Mouse (Mus musculus): ENCODE measurements around the gene Lipc. TPM values are rescaled to one million over a fixed set of nuclear protein-coding genes. Genes with fewer than 3 reads are reported as not detected.
A peak's percentile ranks its signal among the peaks of the same experiment; 100 is the strongest.

The Lipc gene
- 3.3 and 3.6 TPM in 2 replicates for polyA plus RNA-seq (2015; fragmentation: Nextera tagmentation; extraction: Ambion mirVana)

DNA sequence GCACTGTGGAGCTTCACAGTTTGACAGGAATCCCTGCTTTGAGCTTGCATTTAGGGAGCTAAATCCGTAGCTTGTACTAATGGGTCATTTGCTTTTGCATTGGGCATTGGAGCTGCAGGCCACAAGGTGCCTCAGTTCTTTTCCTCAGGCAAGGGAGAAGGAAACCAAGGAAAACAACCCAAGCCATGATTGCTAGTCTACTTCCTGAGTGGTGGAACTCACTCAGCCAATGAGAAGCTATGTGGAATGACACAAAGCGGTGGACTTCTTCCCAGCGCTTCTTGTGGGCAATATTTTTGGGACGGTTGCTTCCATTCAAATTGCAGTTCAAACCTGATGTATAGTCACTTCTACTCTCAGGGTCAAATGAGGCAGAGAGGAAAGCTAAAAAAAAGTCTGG is at the start of gene Lipc:
Lipc (minus strand) TSS at position 101 of the 400 bp plus-strand sequence.
- Histone ChIP-seq H3K4me3 (replicated peaks) (no peak within 1 kb of the TSS), H3K9me3 (no peaks in the 10 kb centered on the region), H3K27me3 (replicated peaks) (no peaks in the 10 kb centered on the region), H3K9ac (no peak within 1 kb of the TSS), H3K4me1 (no peaks in the 10 kb centered on the region), H3K36me3 (no peaks in the 10 kb centered on the region), H3K27ac (no peak within 1 kb of the TSS), H3K4me2 (no peak within 1 kb of the TSS)
- WGBS: 83% methylated on average over 4 of the region's 4 CpGs
- ATAC-seq (ENCODE audit: insufficient read depth, low FRiP score, low read depth): no peak

DNA sequence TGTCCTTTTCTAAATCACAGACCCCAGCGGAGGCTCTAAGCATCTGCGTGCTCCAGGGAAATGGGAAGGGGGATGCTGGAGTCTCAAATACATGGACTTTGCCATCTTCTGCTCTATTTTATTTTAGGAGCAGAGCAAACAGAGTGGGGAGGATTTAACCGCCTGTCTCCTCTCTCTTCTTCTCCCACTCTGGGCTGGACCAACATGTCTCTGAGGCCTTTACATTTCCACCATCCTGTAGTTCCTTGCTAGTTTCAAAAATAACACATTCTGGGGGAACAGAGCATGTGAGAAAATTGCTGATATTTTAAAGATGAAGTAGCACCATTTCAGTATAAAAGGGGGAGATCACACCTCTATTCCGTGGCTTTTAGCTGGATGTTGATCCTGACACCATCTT is 47.1 kb upstream of the Lipc start:
- Histone ChIP-seq H3K4me1 (no peaks in the 10 kb centered on the region), H3K27me3 (replicated peaks) (no peaks in the 10 kb centered on the region; the same call in 1 of the 2 replicates), H3K4me2 (no peak overlapping the region), H3K27ac (no peak overlapping the region), H3K9me3 (no peaks in the 10 kb centered on the region), H3K9ac (no peak overlapping the region), H3K36me3 (no peaks in the 10 kb centered on the region), H3K4me3 (replicated peaks) (no peak overlapping the region)
- 86% methylated on average over 4 of the region's 4 CpGs for WGBS
- no peak for ATAC-seq (ENCODE audit: insufficient read depth, low FRiP score, low read depth)

DNA sequence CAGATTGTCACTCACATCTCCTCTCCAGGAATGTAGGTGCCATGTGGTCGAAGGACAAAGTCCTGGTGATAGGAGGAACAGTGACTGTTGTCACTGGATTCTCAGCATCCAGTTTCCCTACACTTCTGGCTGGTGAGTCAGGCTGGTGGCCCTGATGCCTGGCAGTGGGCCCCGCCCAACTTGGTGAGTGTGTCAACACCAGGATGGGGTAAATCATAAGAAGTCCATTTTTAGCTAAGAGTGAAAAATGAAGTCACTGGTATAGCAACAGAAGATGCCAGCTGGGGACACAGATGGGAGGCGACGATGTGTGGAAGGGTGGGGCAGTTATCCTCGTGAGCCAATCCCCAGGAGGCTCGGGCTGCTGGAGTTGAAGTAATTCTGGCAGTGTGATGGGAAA is 46.7 kb upstream of the Lipc start:
- H3K27ac ChIP-seq: no peak overlapping the region
- H3K9ac ChIP-seq: no peak overlapping the region
- WGBS: 67% methylated on average over 6 of the region's 6 CpGs
- H3K4me2 ChIP-seq: no peak overlapping the region
- no peaks in the 10 kb centered on the region; the same call in 1 of the 2 replicates for H3K27me3 ChIP-seq (replicated peaks)
- no peak overlapping the region for H3K4me3 ChIP-seq (replicated peaks)
- ATAC-seq (ENCODE audit: insufficient read depth, low FRiP score, low read depth): no peak
- H3K36me3 ChIP-seq: no peaks in the 10 kb centered on the region
- H3K4me1 ChIP-seq: no peaks in the 10 kb centered on the region
- H3K9me3 ChIP-seq: no peaks in the 10 kb centered on the region

DNA sequence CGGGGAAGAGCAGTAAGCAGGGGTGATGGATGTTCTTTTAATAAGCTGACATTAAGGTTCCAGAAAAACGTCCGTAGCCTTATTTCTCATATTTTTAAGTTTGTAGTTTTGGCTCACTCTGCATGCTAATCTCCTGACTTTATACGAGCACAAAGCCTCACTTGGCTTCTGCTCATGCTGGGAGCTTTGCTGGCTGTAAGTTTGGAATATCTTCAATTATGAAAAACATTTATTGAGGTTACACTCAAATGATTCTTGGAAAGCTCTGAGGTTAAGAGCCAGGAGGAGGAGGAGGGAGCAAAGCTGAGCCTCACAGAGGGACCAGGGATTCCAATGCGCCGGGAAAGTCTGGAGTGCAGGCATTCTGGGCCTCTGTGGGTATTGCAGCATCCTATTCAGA is 41.3 kb upstream of the Lipc start:
- WGBS: 38% methylated on average over 6 of the region's 6 CpGs

DNA sequence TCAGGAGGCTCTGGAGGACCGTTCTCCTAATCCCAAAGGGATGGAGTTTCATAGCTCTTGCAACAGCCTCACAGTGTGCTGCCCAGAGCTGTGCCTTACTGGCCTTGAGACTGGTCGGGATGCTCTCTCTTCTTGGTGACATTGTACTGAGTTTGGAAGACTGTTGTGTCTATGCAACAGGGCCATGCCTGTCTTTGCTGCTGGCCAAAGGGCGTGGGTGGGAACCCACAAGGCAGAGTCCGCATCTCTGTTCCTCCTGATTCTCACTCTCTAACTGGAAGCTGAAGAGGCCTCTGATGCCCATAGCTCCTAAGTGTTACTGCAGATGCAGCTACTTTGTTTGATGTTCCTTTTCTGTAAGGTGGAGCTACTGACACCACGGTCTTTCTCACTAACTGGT is 39.4 kb upstream of the Lipc start:
- 80% methylated on average over 5 of the region's 5 CpGs for WGBS
- Histone ChIP-seq H3K4me2 (no peak overlapping the region), H3K27ac (no peak overlapping the region), H3K27me3 (replicated peaks) (no peaks in the 10 kb centered on the region), H3K9me3 (no peaks in the 10 kb centered on the region), H3K9ac (no peak overlapping the region), H3K36me3 (no peaks in the 10 kb centered on the region), H3K4me3 (replicated peaks) (no peak overlapping the region), H3K4me1 (no peaks in the 10 kb centered on the region)
- no peak for ATAC-seq (ENCODE audit: insufficient read depth, low FRiP score, low read depth)

More for the DNA sequence above, 41.3 kb upstream of the Lipc start:
- no peaks in the 10 kb centered on the region for H3K9me3 ChIP-seq
- ATAC-seq (ENCODE audit: insufficient read depth, low FRiP score, low read depth): peak; percentile 47; the same call in 1 of the 2 replicates
- H3K9ac ChIP-seq: no peak overlapping the region
- H3K4me3 ChIP-seq (replicated peaks): no peak overlapping the region
- H3K36me3 ChIP-seq: no peaks in the 10 kb centered on the region
- H3K4me1 ChIP-seq: no peaks in the 10 kb centered on the region
- no peak overlapping the region for H3K27ac ChIP-seq
- no peaks in the 10 kb centered on the region for H3K27me3 ChIP-seq (replicated peaks)
- no peak overlapping the region for H3K4me2 ChIP-seq

DNA sequence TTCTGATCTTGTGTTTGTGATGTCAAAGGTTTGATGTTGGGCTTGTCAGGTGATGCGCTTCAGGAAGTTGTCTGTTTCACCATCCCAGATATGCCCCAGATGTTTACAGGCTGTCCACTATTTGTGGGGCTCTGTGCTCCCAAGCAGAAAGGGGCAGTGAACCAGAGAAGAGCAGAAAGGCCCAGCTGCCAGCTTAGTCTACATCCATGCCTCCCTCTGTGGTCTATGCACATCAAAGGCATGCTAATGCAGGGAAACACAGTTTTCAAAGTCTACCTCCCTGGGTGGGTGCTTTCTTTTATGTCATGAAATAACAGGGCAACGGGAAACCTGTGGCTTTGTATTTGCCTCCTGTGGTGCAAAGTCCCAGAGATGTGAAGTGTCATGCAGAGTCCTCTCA is 35.2 kb upstream of the Lipc start:
- no peak for ATAC-seq (ENCODE audit: insufficient read depth, low FRiP score, low read depth)
- H3K27ac ChIP-seq: no peak overlapping the region

DNA sequence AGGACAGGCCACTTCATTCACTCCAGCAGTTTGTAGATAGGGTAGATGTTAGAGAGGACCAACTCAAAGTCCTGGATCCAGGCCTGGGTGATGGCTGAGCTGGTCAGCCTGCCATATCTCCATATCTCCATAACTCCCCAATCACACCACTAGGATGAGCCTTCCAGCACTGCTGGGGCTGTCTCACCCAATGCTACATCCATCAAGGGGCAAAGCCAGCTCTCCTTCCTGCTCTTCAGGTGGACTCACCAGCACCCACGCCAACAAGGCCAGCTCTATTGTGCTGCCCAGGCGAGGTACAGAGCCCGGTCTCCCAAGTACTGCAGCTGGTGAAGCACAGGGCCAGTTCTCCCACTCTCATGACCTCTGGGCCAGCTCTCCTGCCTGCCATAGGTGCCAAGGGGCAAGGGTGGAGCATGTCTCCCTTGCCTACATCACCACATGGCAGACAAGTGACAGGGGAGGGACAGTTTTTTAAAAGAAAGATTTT is 31.0 kb upstream of the Lipc start:
- no peaks in the 10 kb centered on the region for H3K36me3 ChIP-seq
- no peak overlapping the region for H3K4me2 ChIP-seq
- H3K4me1 ChIP-seq: no peaks in the 10 kb centered on the region
- H3K9ac ChIP-seq: no peak overlapping the region
- WGBS: 91% methylated on average over 3 of the region's 3 CpGs
- no peaks in the 10 kb centered on the region; the same call in 1 of the 2 replicates for H3K9me3 ChIP-seq
- no peaks in the 10 kb centered on the region for H3K27me3 ChIP-seq (replicated peaks)
- ATAC-seq (ENCODE audit: insufficient read depth, low FRiP score, low read depth): no peak
- no peak overlapping the region for H3K27ac ChIP-seq
- no peak overlapping the region for H3K4me3 ChIP-seq (replicated peaks)

More for the DNA sequence above, 35.2 kb upstream of the Lipc start:
- Histone ChIP-seq H3K4me2 (no peak overlapping the region), H3K9ac (no peak overlapping the region), H3K36me3 (no peaks in the 10 kb centered on the region), H3K9me3 (no peaks in the 10 kb centered on the region; the same call in 1 of the 2 replicates), H3K27me3 (replicated peaks) (no peaks in the 10 kb centered on the region), H3K4me3 (replicated peaks) (no peak overlapping the region), H3K4me1 (no peaks in the 10 kb centered on the region)
- 45% methylated on average over 2 of the region's 2 CpGs for WGBS

DNA sequence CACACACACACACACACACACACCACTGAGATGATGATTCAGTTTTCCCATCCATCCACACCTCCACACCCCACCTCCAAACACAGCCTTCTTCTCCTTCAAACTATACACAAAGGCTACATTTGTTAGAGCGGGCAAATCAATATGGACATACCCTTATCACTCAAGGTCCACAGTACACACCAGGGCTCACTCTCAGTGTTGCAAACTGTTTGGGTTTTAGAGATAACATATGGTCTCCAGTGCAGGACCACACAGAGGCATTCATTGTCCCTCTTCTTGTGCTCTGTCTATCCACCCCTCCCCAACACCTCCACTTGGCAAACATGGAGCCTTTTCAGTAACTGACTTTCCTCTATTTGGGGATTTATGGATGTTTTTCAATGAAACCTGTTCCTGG is 29.7 kb upstream of the Lipc start:
- Histone ChIP-seq H3K27ac (no peak overlapping the region), H3K27me3 (replicated peaks) (no peaks in the 10 kb centered on the region), H3K36me3 (no peaks in the 10 kb centered on the region), H3K9me3 (no peaks in the 10 kb centered on the region; the same call in 1 of the 2 replicates), H3K4me1 (no peaks in the 10 kb centered on the region), H3K4me2 (no peak overlapping the region), H3K9ac (no peak overlapping the region), H3K4me3 (replicated peaks) (no peak overlapping the region)
- ATAC-seq (ENCODE audit: insufficient read depth, low FRiP score, low read depth): peak; percentile 85; the same call in 1 of the 2 replicates
- 66% methylated on average over 1 of the region's 1 CpGs for WGBS

DNA sequence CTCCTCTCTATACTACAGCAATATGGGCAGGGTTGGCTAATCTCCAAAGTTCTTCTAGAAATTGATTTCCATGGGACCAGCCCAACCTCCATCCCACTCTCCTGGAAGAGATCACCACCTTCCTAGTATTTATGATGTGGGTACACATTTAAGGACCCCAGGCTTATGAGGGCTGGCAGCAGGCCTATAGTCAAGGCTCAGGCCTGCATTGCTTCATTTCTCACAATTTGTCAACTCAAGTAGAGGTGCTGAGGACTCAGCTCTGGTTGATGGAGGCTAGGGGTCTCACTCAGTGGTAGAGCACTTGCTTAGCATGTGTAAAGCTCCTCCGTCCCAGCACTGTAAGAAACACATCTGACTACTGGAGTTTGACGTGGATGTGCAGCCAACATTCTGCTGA is 27.6 kb upstream of the Lipc start:
- Histone ChIP-seq H3K9me3 (no peaks in the 10 kb centered on the region), H3K4me2 (no peak overlapping the region), H3K36me3 (no peaks in the 10 kb centered on the region), H3K9ac (no peak overlapping the region), H3K27ac (no peak overlapping the region), H3K4me1 (no peaks in the 10 kb centered on the region), H3K4me3 (replicated peaks) (no peak overlapping the region), H3K27me3 (replicated peaks) (no peaks in the 10 kb centered on the region)
- 92% methylated on average over 2 of the region's 2 CpGs for WGBS
- ATAC-seq (ENCODE audit: insufficient read depth, low FRiP score, low read depth): no peak

DNA sequence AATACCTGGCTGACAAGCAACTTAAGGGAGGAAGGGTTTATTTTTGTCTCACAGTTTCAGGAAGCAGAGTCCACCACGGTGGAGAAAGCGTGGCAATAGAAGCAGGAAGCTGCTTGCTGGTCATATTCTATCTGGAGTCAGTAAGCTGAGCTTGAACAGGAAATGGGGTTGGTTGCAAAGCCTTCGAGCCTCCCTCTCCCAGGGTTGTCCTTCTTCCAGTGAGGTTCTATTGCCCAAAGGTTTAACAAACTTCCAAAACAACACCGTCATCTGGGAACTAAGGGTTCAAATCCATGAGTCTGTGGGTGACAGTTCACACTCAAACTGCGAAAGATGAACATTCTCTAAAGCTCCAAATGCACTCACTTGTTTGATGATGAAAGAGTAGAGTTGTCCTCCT is 27.1 kb upstream of the Lipc start:
- Histone ChIP-seq H3K9me3 (no peaks in the 10 kb centered on the region), H3K4me1 (no peaks in the 10 kb centered on the region), H3K4me3 (replicated peaks) (no peak overlapping the region), H3K27ac (no peak overlapping the region), H3K9ac (no peak overlapping the region), H3K36me3 (no peaks in the 10 kb centered on the region), H3K27me3 (replicated peaks) (no peaks in the 10 kb centered on the region), H3K4me2 (no peak overlapping the region)
- 86% methylated on average over 5 of the region's 5 CpGs for WGBS
- ATAC-seq (ENCODE audit: insufficient read depth, low FRiP score, low read depth): no peak

DNA sequence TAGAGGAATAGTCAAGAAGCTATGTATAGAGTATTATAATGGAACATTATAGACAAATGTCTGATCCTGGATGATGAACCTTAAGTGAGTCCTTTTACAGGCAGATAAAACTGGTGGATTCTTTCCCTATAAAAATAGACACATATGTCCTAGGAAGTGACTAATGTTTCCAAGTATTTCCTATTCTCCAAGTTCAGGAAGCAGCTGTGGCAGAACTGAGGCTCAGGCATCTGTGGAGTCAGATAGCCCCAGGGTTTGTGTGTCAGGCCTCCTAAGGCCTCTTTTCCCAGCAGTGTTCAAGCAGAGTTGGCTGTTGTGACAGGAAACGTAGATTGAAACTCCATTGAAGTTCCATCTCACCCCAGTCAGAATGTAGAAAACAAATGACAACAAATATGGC is 25.4 kb upstream of the Lipc start:
- no peaks in the 10 kb centered on the region for H3K9me3 ChIP-seq
- H3K4me1 ChIP-seq: no peaks in the 10 kb centered on the region
- no peaks in the 10 kb centered on the region for H3K27me3 ChIP-seq (replicated peaks)
- 55% methylated on average over 1 of the region's 1 CpGs for WGBS
- H3K27ac ChIP-seq: no peak overlapping the region
- ATAC-seq (ENCODE audit: insufficient read depth, low FRiP score, low read depth): no peak
- H3K4me2 ChIP-seq: no peak overlapping the region
- no peak overlapping the region for H3K9ac ChIP-seq
- no peak overlapping the region for H3K4me3 ChIP-seq (replicated peaks)
- H3K36me3 ChIP-seq: no peaks in the 10 kb centered on the region

DNA sequence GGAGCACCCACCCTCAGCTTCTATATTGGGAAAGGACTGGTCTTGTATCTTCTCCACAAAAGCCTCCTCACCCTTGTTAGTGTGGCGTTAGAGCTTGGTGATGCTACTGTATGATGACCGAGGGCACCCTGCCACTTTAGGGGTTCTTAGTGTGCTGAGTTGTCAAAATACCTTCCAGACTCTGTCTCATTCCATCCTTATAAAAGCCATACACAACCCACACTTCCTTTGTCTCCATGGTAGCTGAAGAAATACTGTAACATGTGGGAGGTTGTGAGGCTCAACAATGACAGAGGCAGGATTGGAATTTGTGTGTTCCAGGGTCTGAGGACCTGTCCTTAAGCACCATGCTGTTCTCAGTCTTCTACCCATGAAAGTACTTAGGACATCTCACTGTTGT is 23.9 kb upstream of the Lipc start:
- Histone ChIP-seq H3K36me3 (no peaks in the 10 kb centered on the region), H3K9me3 (no peaks in the 10 kb centered on the region), H3K27ac (no peak overlapping the region), H3K4me1 (no peaks in the 10 kb centered on the region), H3K4me3 (replicated peaks) (no peak overlapping the region), H3K4me2 (no peak overlapping the region), H3K9ac (no peak overlapping the region), H3K27me3 (replicated peaks) (no peaks in the 10 kb centered on the region)
- 99% methylated on average over 2 of the region's 2 CpGs for WGBS
- no peak for ATAC-seq (ENCODE audit: insufficient read depth, low FRiP score, low read depth)

DNA sequence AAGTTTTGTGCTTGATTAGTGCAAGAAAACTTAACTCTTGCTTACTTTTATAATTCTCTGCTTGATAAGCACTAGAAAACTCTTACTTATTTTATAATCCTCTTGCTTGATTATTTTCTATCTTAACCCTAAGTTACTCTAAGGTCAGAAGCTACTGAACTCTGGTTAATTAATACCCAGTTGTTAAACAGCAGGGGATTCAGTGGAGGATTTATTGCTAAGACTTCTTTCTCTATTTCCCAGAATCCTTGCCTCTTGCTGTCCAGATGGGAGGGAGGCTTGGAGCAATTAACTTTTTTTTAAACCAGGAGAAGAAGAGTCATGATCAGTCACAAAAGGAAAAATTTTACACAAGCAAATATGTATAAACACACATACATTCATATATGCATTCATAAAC is 21.3 kb upstream of the Lipc start:
- Histone ChIP-seq H3K4me2 (no peak overlapping the region), H3K27me3 (replicated peaks) (no peaks in the 10 kb centered on the region), H3K36me3 (no peaks in the 10 kb centered on the region), H3K27ac (no peak overlapping the region), H3K9ac (no peak overlapping the region), H3K9me3 (no peaks in the 10 kb centered on the region), H3K4me3 (replicated peaks) (no peak overlapping the region), H3K4me1 (no peaks in the 10 kb centered on the region)
- ATAC-seq (ENCODE audit: insufficient read depth, low FRiP score, low read depth): no peak

All from stomach, embryonic 15.5 days (tissue).